Mouse (Mus musculus) urinary bladder, adult 18-20 months (tissue): Measurements from ENCODE around the gene Fstl4.

ENCODE experiments used
- DNase-seq, 2 experiments: peaks; one replicate each; pipeline ENCODE4 v3.0.0; 2022; ENCODE audit warnings: low spot score in 2 of 2, mixed read lengths in 2 of 2

Fstl4 gene

DNA sequence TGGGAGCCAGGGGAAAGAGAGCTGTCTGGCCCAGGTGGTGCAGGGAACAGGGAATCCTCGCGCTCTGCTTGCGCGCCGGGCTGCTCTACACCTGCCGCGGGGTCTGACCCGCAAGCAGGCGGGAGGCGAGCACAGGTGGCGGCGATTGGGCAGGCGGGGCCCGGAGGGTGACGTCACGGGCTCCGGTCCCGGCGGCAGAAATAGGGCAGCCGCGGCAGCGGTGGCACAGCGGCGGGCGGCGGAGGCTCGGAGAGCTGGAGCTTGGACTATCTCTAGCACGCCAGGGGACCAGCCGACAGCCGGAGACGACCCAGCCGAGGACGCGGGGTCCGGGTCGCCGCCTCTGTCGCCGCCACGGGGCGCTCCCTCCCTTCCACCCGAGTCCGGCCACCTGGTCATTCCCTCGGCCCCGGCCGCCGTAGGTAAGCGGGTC is at the start of gene Fstl4:
Fstl4 (plus strand) TSS at position 174 of the 433 bp plus-strand sequence.
- DNase-seq = peak in 1 of 2 experiments; percentile 29

DNA sequence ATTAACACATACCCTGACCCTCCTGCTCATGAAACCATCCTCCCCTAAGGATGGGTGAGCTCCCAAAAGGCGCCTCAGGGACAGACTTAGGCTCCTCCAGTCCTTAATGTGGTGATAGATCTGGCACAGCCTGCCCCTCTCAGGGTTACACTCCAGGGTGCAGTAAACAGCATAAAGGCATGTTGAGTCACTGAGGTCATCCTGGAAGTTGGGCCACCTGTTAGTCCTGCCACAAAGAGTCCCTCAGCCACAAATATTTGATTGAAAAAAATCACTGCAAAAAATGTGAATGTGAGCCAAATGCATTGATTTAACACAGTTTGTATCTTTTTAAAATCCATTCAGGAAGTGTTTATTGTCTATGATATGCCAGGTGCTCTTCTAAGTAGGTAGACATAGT is 45.9 kb upstream of the Fstl4 start:
- no peak for DNase-seq

DNA sequence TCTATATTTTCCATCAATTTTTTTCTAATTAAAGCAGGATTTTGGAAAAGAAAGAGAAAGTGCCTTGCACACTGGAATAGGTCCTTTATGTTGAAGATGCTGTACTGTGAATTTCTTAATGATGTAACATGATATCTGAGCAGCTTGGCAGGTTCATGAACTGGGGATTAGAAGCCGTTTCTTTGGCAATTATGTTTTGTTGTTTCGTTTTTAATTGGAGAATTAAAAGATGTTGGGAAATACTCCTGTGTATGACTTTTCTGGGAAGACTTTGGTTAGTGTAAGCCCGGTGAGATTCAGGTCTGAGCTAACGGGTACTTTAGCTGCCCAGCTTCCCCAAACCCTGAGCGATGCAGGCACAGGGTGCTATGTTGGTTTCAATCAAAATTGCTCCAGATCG is 43.3 kb upstream of the Fstl4 start:
- no peak for DNase-seq

DNA sequence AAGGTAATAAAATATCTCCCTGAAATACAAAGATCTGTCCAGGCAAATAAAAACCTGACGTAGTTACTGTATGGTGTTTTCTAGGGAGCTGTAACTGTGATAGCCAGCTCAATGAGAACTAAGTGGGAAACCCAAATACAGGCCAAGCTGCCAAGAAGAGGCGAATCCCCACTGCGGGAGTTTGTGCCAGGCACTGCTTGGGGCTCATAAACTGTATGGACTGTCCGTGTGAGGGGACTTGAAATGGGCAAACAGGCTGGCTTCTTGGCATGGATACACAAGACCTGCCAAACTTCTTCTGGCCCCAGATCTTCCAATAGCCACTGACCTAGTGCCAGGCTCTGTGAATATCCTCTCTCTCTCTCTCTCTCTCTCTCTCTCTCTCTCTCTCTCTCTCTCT is 41.7 kb upstream of the Fstl4 start:
- no peak for DNase-seq

DNA sequence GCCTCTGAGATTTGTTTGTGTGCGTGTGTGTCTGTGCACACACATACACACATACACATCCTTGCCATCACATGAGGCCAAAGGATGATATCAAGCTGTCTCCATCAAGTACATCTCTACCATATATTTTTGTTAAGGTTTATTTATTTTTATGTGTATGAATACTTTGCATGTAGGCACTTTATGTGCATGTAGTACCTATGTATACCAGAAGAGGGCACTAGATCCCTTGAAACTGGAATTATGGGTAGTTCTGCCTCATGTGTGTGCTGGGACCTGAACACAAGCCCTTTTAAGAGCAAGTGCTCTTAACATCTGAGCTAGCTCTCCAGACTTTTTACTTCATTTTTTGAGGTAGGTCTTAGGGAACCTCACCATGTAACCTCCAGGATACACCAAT is 38.4 kb upstream of the Fstl4 start:
- DNase-seq = no peak

DNA sequence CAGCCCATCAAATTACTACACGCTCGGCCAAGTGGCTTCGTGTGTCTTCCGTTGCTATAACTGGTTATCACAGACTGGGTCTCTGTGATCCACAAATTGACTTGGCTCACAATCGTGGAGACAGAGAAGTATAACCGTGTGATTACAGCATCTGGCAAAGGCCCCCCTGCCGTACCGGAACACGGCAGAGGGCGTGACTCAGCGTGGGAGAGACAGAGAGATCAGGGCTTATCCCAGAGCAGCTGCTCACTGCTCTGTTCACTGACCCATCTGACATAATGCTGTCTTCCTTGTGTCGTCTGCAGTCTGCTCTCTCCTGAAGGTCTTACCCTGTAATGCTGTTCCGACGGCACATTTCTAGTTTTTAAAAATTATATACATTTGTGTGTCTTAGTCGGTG is 36.0 kb upstream of the Fstl4 start:
- no peak for DNase-seq

DNA sequence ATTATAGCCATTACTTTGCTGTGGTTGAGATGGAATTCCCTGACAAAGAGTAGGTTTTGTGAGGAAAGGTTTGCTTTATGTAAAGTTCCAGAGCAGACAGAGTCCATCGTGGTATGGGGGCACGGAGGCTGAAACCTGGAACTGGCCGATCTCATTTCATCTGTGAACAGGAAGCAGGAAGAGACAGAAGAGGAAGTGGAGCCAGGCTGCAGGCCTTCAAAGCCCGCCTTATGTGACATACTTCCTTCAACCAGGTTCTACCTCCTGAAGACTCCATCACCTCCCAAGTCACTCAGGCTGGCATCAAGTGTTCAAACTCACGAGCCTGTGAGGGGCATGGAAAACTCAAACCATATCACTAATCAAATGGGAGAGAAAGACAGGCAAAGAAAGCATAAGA is 34.5 kb upstream of the Fstl4 start:
- no peak for DNase-seq

DNA sequence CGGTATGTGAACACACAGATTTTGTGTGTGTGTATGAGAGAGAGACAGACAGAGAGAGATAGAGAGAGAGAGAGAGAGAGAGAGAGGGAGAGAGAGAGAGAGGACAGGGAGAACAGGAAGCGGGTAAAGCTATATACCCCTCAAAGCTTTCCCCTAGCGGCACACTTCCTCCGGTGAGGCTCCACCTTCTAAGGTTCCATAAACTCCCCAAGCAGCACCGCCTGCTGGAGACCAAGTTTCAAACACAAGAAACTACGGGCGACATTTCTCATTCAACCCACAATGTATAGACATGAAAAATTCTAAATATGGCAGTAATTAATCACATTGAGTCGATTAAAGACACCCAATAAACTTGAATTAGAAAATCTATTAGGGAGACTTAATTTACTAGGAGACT is 32.5 kb upstream of the Fstl4 start:
- DNase-seq = no peak

DNA sequence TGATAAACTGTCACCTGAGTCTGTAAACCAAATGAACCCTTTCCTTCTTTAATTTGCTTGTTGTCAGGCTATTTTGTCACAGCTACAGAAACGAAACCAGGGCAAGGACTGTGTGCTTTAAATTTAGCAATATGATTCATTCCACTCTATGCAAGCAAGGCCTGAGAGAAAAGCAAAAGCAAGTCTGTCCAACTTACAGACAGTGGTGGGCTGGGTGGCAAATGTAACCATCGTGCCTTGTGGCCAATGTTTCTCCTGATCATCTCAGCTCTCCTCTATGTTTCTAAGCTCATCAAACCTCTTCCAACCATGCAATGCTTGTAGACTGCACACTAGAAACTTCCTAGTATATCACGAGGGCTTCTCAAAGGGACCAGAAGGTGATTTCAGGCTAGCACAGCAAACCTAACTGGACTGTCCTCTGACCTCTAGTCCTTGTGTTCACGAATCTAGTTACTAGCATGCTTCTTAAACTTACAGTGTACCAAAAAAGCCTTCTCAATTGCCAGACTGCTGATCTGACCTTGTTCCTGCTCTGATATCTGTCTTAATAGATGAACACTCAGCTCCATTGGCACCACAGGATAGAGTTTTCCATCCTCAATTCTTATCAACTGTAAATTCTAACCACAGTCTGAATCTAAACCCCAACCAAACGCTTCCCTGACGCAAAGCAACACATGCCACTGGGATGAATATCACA is 29.8 kb upstream of the Fstl4 start:
- no peak for DNase-seq

DNA sequence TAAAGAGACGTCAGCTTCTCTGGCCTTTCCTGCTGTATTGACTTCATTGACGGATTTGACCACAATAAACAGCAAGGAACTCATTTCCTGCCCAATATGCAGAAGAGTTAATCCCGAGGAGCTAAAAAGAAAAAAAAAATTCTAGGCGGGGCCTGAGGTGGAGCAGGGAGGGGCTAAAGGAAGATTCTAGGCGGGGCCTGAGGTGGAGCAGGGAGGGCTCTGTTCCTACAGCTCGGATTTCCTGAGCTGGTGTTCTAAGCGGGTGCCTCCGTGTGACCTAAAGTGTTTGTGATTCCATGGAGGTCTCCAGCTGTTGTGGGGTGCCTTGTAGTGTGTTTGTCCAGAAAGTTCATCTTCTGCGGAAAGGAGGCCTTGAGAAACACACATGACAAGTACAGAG is 25.2 kb upstream of the Fstl4 start:
- DNase-seq = no peak

DNA sequence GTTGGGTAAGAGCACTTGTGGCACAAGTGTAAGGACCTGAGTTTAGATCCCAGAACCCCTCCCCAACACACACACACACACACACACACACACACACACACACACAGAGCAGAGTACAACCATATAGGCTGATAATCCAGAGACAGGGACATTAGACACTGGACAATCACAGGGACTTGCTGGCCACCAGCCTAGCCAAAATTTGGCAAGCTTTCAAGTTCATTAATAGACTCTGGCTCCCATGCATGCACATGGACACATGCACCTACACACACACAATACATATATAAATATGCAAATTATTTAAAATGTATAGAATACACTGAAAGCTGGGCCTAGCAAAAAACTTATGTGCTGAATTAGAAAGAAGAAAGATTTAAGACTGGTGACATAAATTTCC is 24.0 kb upstream of the Fstl4 start:
- no peak for DNase-seq

DNA sequence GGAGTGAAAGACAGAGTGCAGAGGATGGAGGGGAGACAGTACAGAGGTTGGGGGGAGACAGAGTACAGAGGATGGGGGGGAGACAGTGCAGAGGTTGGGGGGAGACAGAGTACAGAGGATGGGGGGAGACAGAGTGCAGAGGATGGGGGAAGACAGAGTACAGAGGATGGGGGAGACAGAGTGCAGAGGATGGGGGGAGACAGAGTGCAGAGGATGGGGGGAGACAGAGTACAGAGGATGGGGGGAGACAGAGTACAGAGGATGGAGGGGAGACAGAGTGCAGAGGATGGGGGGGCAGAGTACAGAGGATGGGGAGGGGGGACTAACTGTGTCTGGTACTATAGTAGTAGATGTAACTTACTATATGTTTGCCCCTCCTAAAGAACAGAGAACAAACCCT is 20.5 kb upstream of the Fstl4 start:
- DNase-seq = no peak

DNA sequence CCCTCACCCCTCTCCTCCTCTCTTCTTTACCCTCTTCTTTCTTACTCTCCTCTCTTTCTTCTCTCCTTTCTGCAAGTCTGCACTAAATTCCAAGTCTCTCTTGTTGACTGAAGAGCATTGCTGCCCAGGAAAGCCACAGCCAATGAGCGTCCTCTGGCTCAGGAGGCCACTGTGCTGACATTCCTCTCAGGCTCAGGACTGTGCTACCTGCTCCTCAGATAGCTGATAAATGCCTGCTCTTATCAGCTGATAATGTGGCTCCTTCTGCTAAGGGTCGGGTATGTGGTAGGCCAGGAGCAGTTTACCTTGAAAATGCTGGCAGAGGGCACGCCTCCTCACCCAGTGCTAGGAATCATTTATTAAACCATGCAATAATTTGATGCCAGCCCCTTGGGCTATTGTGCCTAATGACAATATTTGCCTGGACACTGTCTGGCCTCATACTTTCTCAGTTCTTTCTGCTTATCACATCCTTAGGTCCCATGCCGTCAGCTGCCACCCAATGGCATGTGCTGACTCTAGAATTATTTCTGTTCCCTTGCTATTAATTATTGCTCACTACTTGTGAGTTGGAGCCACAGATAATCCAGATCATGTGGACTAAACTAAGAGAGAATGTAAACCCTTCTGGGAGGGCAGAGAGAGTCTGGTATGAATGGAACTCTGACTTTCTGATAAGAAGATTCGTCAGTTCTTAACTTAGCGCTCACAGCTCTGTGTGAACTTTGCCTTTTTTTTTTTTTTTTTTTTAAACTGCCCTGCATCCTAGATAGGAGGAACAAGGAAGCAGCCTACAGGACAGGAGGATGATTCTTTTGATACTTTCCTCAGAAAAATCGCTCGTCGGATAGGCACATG is 19.6 kb upstream of the Fstl4 start:
- DNase-seq = no peak

DNA sequence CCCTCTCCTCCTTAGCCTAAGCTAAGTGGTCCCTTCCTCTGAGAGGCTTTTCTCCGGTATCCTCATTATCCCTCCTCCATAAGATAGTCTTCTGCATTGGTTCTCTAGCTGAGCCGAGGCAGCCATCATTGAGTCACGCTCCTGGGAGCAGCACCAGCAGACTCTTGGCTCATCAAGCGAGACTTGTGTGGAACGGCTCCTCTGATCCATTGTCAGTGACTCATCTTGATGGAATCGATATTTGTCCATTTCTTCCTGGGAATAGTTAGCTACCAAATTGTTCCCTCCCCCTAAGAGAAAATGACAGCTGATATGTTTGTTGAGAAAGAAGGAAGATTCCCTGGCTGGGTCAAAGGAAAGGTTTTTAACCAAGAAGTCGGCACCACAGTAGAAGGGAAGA is 17.2 kb upstream of the Fstl4 start:
- DNase-seq = no peak

DNA sequence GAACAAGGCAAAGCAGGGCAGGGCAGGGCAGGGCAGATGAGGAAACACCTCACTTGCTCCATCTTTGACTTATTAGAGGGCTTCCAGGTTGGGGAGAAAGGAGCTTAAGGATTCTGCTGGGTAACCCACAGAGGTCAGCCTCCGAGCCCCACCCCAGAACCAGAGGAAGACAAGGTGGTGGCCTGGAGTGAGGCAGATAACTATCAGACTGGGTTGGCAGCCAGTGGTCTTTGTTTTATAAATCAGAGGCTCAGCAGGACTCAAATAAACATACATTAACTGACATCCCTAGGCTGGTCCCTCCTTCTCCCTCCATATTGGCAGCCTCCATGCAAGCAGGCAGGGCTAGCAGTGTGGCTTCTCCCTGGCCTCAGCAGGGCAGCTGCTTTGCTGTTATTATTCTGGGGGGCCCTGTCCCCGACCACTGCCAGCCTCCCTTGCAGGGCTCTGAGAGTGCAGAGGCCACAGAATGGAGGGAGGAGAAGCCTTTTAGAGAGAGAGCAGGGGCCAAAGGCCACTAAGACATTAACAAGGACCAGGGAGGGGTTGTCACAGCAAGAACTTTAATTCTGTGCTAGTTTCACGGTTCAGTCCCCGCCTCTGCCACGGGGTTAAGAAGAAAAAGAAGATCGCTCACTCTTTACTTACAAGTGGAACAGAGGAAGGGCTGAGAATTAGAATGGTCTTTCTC is 16.5 kb upstream of the Fstl4 start:
- no peak for DNase-seq

DNA sequence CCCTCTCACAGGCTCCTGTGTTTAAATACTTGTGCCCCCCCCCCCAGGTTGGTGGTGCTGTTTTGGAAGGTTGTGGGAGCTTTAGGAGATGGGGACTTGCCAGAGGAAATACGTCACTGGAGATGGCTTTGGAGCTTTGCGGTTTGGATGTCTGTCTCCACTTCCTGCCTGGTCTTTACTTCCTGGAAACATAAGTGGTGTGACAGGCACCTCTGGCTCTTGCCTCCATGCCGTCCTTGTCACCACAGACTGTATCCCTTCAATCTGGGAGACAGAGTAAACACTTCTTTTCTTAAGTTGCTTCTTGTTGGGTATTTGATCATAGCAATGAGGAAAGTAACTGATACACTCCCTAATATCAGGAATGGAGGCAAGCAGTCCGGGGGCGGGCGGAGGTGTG is 14.4 kb upstream of the Fstl4 start:
- no peak for DNase-seq

DNA sequence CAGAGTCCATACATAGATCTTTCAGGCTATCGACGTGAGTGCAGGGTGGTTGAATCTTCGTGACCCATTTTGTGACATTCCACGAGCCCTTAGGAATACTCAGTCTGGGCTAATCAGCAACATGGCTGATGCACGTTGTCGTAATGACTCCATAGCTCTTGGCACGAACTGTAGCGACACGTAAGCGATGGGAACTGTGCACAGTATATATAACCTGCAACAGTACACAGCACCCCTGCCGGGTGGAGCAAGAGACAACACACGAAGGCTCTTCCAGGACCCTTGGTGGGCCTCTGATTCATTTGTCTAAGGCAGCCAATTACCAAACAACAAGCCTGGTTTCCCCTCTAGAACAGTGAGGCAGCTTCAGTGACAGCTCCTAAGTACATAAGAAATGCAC is 11.9 kb upstream of the Fstl4 start:
- no peak for DNase-seq

DNA sequence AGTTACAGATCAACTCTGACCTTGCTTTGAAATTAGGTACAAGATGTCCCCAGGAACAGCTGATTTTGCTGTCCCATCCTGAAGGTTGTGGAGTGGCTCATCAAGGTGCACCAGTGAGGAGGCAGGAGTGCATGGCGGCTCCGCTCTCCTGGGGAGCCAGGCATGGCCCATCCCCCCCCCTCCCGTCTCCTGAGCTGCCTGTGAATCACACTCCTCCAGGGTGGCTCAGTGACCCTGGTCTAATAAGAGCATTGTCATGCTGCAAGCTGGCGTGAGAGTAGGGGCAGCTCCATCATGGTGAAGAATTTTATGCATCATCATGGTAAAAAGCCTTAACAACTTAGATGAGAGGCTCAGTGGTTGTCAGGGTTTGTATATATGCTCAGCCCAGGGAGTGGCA is 11.2 kb upstream of the Fstl4 start:
- DNase-seq = no peak

DNA sequence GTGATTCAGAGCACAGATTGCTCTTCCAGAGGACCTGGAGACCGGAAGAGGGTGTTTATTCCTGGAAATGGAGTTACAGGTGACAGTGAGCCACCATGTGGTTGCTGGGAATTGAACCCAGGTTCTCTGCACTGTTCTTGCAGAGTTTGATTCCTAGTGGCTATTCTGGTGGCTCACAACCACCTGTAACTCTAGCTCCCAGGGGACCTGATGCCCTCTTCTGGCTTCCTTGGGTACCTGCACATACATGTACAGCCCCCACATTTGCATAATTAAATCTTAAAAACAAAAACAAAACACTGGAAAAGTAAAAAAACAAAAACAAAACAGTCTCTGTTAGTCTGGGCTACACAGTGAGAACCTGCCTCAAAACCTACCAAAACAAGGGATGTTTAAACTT is 2.6 kb upstream of the Fstl4 start:
- DNase-seq = no peak

DNA sequence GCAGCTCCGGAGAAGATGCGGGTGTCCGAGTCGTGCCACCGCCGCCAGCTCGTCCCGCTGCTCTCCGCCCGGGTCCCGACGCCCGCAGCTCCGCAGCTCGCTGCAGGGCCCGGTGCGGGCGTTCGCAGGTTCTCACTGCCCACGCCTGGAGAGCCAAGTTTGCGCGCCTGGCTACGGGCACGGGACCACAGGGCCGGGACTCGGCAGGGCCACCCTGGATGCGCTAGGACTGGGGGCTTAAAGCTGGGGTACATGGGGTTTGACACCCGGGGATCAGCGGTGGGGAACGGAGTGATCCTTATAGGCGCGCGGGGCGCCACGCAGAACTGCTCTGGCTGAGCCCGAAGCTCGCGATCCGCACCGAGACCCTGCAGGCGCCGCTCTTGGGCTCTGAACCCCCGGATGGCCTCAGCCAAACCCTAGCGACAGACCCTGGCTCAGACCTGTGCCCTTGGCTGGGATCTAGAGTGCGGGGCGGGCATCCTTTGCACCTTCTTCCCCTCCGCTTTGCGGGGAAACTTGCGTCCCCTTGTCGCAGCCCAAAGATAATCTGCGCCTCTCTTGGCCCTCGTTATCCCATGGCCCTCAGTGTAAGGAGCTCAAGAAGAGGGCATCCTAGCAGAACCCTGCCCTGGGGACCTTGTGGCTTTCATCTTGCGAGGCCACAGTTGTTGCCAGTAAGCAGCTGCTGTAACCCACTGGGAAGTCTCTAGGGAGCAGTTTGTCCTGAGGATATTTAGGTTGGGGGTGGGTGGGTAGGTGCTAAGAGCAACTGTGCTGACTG is 652 bp downstream of the Fstl4 start:
- peak in 1 of 2 experiments; percentile 8 for DNase-seq

DNA sequence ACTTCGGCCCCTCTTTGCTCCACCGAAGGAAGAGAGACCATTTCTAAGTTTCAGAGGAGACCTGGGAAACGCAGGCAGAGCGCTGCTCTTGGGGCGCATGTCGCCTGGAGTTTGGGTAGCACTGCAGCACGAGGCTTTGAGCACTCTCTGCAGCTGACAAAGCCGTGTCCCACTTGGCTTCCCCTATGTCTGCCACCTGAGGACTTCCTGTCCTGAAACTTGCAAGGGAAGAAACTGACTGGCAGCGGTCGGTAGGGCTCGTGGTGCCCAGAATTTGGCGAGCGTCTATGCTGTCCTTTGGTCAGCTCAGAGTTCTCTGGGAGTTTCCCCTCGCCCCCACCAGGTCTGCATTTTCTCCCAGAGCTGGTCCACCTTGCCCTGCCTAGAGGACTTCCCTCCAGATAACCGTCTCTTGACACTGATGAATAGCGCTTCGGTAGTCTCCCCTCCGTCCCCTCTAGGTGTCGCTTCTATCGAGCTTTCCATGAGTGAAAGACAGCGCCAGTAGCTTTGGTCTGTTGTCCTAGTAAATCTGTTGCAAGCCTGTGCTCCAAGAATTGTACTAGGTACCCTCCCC is 1.3 kb downstream of the Fstl4 start:
- peak in 1 of 2 experiments; percentile 16 for DNase-seq

DNA sequence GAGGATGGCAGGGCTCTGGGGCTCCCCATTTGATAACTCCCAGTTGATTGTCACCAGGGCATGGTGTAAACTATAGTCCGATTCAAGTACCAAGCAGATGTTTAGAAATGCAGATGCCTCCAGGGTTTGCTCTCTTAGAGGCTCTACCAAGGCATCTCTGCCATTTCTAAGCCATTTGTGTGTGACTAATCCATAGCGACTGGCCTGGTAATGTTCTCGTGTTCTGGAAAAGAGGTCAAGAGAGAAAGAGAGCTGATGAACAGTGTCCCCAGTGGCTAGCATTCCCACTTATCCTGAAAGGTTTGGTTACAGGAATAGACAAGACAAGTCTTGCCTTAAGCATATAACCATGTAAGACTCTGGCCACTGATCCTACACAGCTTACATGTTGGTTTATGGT is 3.5 kb downstream of the Fstl4 start:
- DNase-seq = no peak
